Mouse (Mus musculus): ENCODE results near the gene Dync1h1. TPM values are rescaled to one million over a fixed set of nuclear protein-coding genes. Genes with fewer than 3 reads are reported as not detected.

Dync1h1 gene
- polyA plus RNA-seq, 1 experiment = 373 TPM

- Histone ChIP-seq H3K27ac (ENCODE audit: insufficient read depth, low read depth, low read length) (no peak overlapping the region), H3K4me1 (ENCODE audit: control insufficient read depth, insufficient read depth, low read length) (peaks cover 8% of the 10 kb centered on the region; the same call in 1 of the 2 replicates), H3K4me3 (ENCODE audit: insufficient read depth, low read depth, low read length) (no peak overlapping the region)
- WGBS = 73% methylated on average over 9 of the region's 9 CpGs
- TF ChIP-seq CTCF (IDR thresholded peaks at IDR 0.05; ENCODE audit: insufficient read depth, low read depth, low read length) = no peak
- no peak for TF ChIP-seq POLR2A (IDR thresholded peaks at IDR 0.05; ENCODE audit: insufficient read depth, low read depth, low read length)
Measured at GRCm38 (mm10) chr12:110566366-110566765, 34.9 kb upstream of the Dync1h1 start.

GRCm38 (mm10) chr12:110571050-110571449 lies 30.2 kb upstream of the Dync1h1 start:
- WGBS = 79% methylated on average over 10 of the region's 10 CpGs
- Histone ChIP-seq H3K4me3 (ENCODE audit: insufficient read depth, low read depth, low read length) (no peak overlapping the region), H3K27ac (ENCODE audit: insufficient read depth, low read depth, low read length) (no peak overlapping the region), H3K4me1 (ENCODE audit: control insufficient read depth, insufficient read depth, low read length) (peaks cover 13% of the 10 kb centered on the region; the same call in 1 of the 2 replicates)
- no peak for TF ChIP-seq CTCF (IDR thresholded peaks at IDR 0.05; ENCODE audit: insufficient read depth, low read depth, low read length)

GRCm38 (mm10) chr12:110572351-110572750 lies 28.9 kb upstream of the Dync1h1 start:
- 96% methylated on average over 4 of the region's 4 CpGs for WGBS

GRCm38 (mm10) chr12:110573635-110574034 lies 27.6 kb upstream of the Dync1h1 start:
- no peak overlapping the region for H3K27ac ChIP-seq (ENCODE audit: insufficient read depth, low read depth, low read length)
- 90% methylated on average over 8 of the region's 8 CpGs for WGBS
- TF ChIP-seq POLR2A (IDR thresholded peaks at IDR 0.05; ENCODE audit: insufficient read depth, low read depth, low read length) (no peak), CTCF (IDR thresholded peaks at IDR 0.05; ENCODE audit: insufficient read depth, low read depth, low read length) (no peak)
- H3K4me1 ChIP-seq (ENCODE audit: control insufficient read depth, insufficient read depth, low read length) = peaks cover 24% of the 10 kb centered on the region
- H3K4me3 ChIP-seq (ENCODE audit: insufficient read depth, low read depth, low read length) = no peak overlapping the region

More at GRCm38 (mm10) chr12:110572351-110572750, 28.9 kb upstream of the Dync1h1 start:
- no peak overlapping the region for H3K4me3 ChIP-seq (ENCODE audit: insufficient read depth, low read depth, low read length)
- no peak overlapping the region for H3K27ac ChIP-seq (ENCODE audit: insufficient read depth, low read depth, low read length)
- peaks cover 13% of the 10 kb centered on the region; the same call in 1 of the 2 replicates for H3K4me1 ChIP-seq (ENCODE audit: control insufficient read depth, insufficient read depth, low read length)
- no peak for TF ChIP-seq POLR2A (IDR thresholded peaks at IDR 0.05; ENCODE audit: insufficient read depth, low read depth, low read length)
- no peak for TF ChIP-seq CTCF (IDR thresholded peaks at IDR 0.05; ENCODE audit: insufficient read depth, low read depth, low read length)

- Histone ChIP-seq H3K4me1 (ENCODE audit: control insufficient read depth, insufficient read depth, low read length) (peaks cover 25% of the 10 kb centered on the region), H3K27ac (ENCODE audit: insufficient read depth, low read depth, low read length) (no peak overlapping the region), H3K4me3 (ENCODE audit: insufficient read depth, low read depth, low read length) (no peak overlapping the region)
- 74% methylated on average over 4 of the region's 4 CpGs for WGBS
- TF ChIP-seq POLR2A (IDR thresholded peaks at IDR 0.05; ENCODE audit: insufficient read depth, low read depth, low read length) (no peak), CTCF (IDR thresholded peaks at IDR 0.05; ENCODE audit: insufficient read depth, low read depth, low read length) (no peak)
Measured at GRCm38 (mm10) chr12:110575926-110576325, 25.3 kb upstream of the Dync1h1 start.

GRCm38 (mm10) chr12:110578333-110578732 lies 22.9 kb upstream of the Dync1h1 start:
- WGBS = 48% methylated on average over 9 of the region's 9 CpGs
- no peak overlapping the region for H3K4me3 ChIP-seq (ENCODE audit: insufficient read depth, low read depth, low read length)
- no peak for TF ChIP-seq CTCF (IDR thresholded peaks at IDR 0.05; ENCODE audit: insufficient read depth, low read depth, low read length)
- no peak for TF ChIP-seq POLR2A (IDR thresholded peaks at IDR 0.05; ENCODE audit: insufficient read depth, low read depth, low read length)
- peaks cover 17% of the 10 kb centered on the region for H3K4me1 ChIP-seq (ENCODE audit: control insufficient read depth, insufficient read depth, low read length)
- peak overlapping the region; percentile 39; the same call in 1 of the 2 replicates for H3K27ac ChIP-seq (ENCODE audit: insufficient read depth, low read depth, low read length)

GRCm38 (mm10) chr12:110588622-110589021 lies 12.6 kb upstream of the Dync1h1 start:
- no peaks in the 10 kb centered on the region; the same call in 1 of the 2 replicates for H3K4me1 ChIP-seq (ENCODE audit: control insufficient read depth, insufficient read depth, low read length)
- H3K4me3 ChIP-seq (ENCODE audit: insufficient read depth, low read depth, low read length) = no peak overlapping the region
- 84% methylated on average over 6 of the region's 6 CpGs for WGBS
- H3K27ac ChIP-seq (ENCODE audit: insufficient read depth, low read depth, low read length) = no peak overlapping the region
- TF ChIP-seq POLR2A (IDR thresholded peaks at IDR 0.05; ENCODE audit: insufficient read depth, low read depth, low read length) (no peak), CTCF (IDR thresholded peaks at IDR 0.05; ENCODE audit: insufficient read depth, low read depth, low read length) (no peak)

- TF ChIP-seq CTCF (IDR thresholded peaks at IDR 0.05; ENCODE audit: insufficient read depth, low read depth, low read length) (no peak), POLR2A (IDR thresholded peaks at IDR 0.05; ENCODE audit: insufficient read depth, low read depth, low read length) (no peak)
- WGBS = under 1% methylated on average over 15 of the region's 15 CpGs
Measured at GRCm38 (mm10) chr12:110590804-110591259, 10.4 kb upstream of the Dync1h1 start.

GRCm38 (mm10) chr12:110591260-110591883 lies 9.9 kb upstream of the Dync1h1 start:
- peak overlapping the region; percentile 85 for H3K27ac ChIP-seq (ENCODE audit: insufficient read depth, low read depth, low read length)
- TF ChIP-seq POLR2A (IDR thresholded peaks at IDR 0.05; ENCODE audit: insufficient read depth, low read depth, low read length) = peak; percentile 79
- no peak for TF ChIP-seq CTCF (IDR thresholded peaks at IDR 0.05; ENCODE audit: insufficient read depth, low read depth, low read length)
- H3K4me1 ChIP-seq (ENCODE audit: control insufficient read depth, insufficient read depth, low read length) = no peaks in the 10 kb centered on the region; the same call in 1 of the 2 replicates
- WGBS = under 1% methylated on average over 56 of the region's 56 CpGs
- peak overlapping the region; percentile 80 for H3K4me3 ChIP-seq (ENCODE audit: insufficient read depth, low read depth, low read length)

More at GRCm38 (mm10) chr12:110590804-110591259, 10.4 kb upstream of the Dync1h1 start:
- H3K4me3 ChIP-seq (ENCODE audit: insufficient read depth, low read depth, low read length) = peak overlapping the region; percentile 75
- no peaks in the 10 kb centered on the region; the same call in 1 of the 2 replicates for H3K4me1 ChIP-seq (ENCODE audit: control insufficient read depth, insufficient read depth, low read length)
- peak overlapping the region; percentile 85 for H3K27ac ChIP-seq (ENCODE audit: insufficient read depth, low read depth, low read length)
